In the genomic region with DNA sequence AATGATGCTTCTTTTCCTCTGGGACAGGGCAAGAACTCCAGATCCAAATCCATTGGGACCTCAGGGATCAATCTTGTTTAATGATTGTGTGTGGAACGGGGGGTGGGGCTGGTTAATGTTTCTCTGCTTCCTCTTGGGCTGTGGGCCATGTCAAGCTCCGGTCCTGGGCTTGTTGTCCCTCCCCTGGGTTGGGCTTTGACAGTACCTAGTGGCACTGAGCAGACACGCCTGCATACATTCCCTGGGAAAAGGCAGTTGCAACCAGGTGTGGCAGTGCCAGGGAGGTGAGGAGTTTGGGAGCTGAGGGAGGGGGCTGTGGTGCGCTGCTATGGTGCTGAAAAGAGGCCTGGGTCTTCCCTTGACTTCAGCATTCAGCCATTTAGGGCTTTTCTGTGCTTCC, we compare ENCODE assay signal across 12 mouse cellular contexts. TPM values are rescaled to one million over a fixed set of nuclear protein-coding genes. Genes with fewer than 3 reads are reported as not detected.
A peak's percentile ranks its signal among the peaks of the same experiment; 100 is the strongest.
DNase-seq lines count a peak whose midpoint lies in the region; ATAC-seq and TF ChIP-seq lines count a peak whose summit lies in the region.
"Had no signal": no experiment of that assay in that cellular context is flagged by ENCODE, and none has a peak within 500 bp of the region (broad histone marks: within the 10 kb centered on the region; RNA-seq: fewer than 3 reads in every experiment).

No protein-coding gene starts in this region.

- H3K27ac ChIP-seq in intestine, embryonic 15.5 days, result peak overlapping the region; percentile 64
- peak overlapping the region; percentile 73 for H3K27ac ChIP-seq in kidney, adult 2 months (ENCODE audit: insufficient read depth, low read depth, low read length)
- H3K27ac ChIP-seq: limb, embryonic 13.5 days had no signal

- H3K4me2 ChIP-seq in intestine, embryonic 15.5 days (replicated peaks), result peak overlapping the region; percentile 26
- H3K4me2 ChIP-seq: limb, embryonic 13.5 days had no signal

- H3K36me3 ChIP-seq in intestine, embryonic 15.5 days, result no peaks in the 10 kb centered on the region
- no peaks in the 10 kb centered on the region for H3K36me3 ChIP-seq in kidney, adult 2 months (ENCODE audit: control insufficient read depth, insufficient read depth, low read length)
- H3K36me3 ChIP-seq: limb, embryonic 13.5 days had no signal

- H3K4me3 ChIP-seq in intestine, embryonic 15.5 days (replicated peaks), result peak overlapping the region; percentile 19; the same call in 1 of the 2 replicates
- H3K4me3 ChIP-seq in kidney, adult 2 months (ENCODE audit: insufficient read depth, low read depth, low read length), result peak overlapping the region; percentile 30
- H3K4me3 ChIP-seq: limb, embryonic 13.5 days had no signal

- WGBS in intestine, embryonic 15.5 days, result 45% methylated on average over 4 of the region's 4 CpGs
- 23% methylated on average over 4 of the region's 4 CpGs for WGBS in kidney, adult 2 months

- H3K9me3 ChIP-seq in intestine, embryonic 15.5 days, result no peaks in the 10 kb centered on the region
- H3K9me3 ChIP-seq: limb, embryonic 13.5 days had no signal

- DNase-seq in kidney, adult 2 months, result peak; percentile 87
- peak; percentile 55 to 71 for DNase-seq in kidney, postnatal 4 days
- DNase-seq in lung, postnatal 36 days, result peak; percentile 35
- no peak for DNase-seq in cerebellum, adult 9-10 months
- DNase-seq in right cerebral cortex, postnatal 4 days, result no peak
- no peak for DNase-seq in adrenal gland, adult (ENCODE audit: inconsistent age in 2 of 2, low spot score in 1 of 2)
- DNase-seq: cerebellum, adult 11 months; heart, adult 11 months; layer of hippocampus, postnatal 36 days had no signal

- no peaks in the 10 kb centered on the region; the same call in 1 of the 2 replicates for H3K27me3 ChIP-seq in intestine, embryonic 15.5 days (replicated peaks)
- H3K27me3 ChIP-seq in kidney, adult 2 months (replicated peaks; ENCODE audit: control insufficient read depth, insufficient read depth, low read length), result no peaks in the 10 kb centered on the region

- no peak overlapping the region for H3K9ac ChIP-seq in intestine, embryonic 15.5 days
- H3K9ac ChIP-seq: limb, embryonic 13.5 days had no signal

- 0 out of 2 replicates have a peak, but pooled peaks have one; percentile 4 for TF ChIP-seq CTCF in kidney, adult 2 months (conservative IDR thresholded peaks at IDR 0.05; ENCODE audit: insufficient read depth, insufficient read length, low read depth, low read length)

- TF ChIP-seq POLR2A in kidney, adult 2 months (IDR thresholded peaks at IDR 0.05; ENCODE audit: low read depth, low read length), result peak; percentile 10

- peak; percentile 87 for ATAC-seq in intestine, embryonic 15.5 days

- H3K4me1 ChIP-seq in intestine, embryonic 15.5 days (replicated peaks), result no peaks in the 10 kb centered on the region
- peaks cover 3% of the 10 kb centered on the region; the same call in 1 of the 2 replicates for H3K4me1 ChIP-seq in kidney, adult 2 months (ENCODE audit: control insufficient read depth, insufficient read depth, low read length)
- H3K4me1 ChIP-seq: limb, embryonic 13.5 days had no signal

RNA-seq across cellular contexts. Expression of gene Gjb1, which starts 0.9 kb away (rescaled TPM):
- polyA plus RNA-seq in intestine, embryonic 15.5 days (2015; fragmentation: Nextera tagmentation; extraction: Ambion mirVana), result 59.2 and 77.1 TPM in 2 replicates
- polyA plus RNA-seq in kidney, adult 2 months (2012; rRNA removed), result 122 and 132 TPM in 2 replicates
- polyA plus RNA-seq: heart, postnatal 0 days; limb, embryonic 13.5 days had no signal

RNA-seq across cellular contexts. Expression of gene Zmym3, which starts 43.6 kb away (rescaled TPM):
- polyA plus RNA-seq in intestine, embryonic 15.5 days (2015; fragmentation: Nextera tagmentation; extraction: Ambion mirVana), result 20.4 and 21.2 TPM in 2 replicates
- 22.0 and 23.3 TPM in 2 replicates for polyA plus RNA-seq in kidney, adult 2 months (2012; rRNA removed)

RNA-seq across cellular contexts. Expression of gene Nono, which starts 52.0 kb away (rescaled TPM):
- polyA plus RNA-seq in intestine, embryonic 15.5 days (2015; fragmentation: Nextera tagmentation; extraction: Ambion mirVana), result 324 and 340 TPM in 2 replicates
- polyA plus RNA-seq in kidney, adult 2 months (2012; rRNA removed), result 70.6 and 90.6 TPM in 2 replicates

Comparison
In these comparisons a context has a peak if more than half of its experiments do, and no peak if none do; other contexts are left out.
1. DNase-seq: peak in kidney, adult 2 months (single experiment), kidney, postnatal 4 days (2 of 2) and lung, postnatal 36 days (single experiment); none in cerebellum, adult 9-10 months (single experiment), right cerebral cortex, postnatal 4 days (single experiment) and adrenal gland, adult (0 of 2).